Mouse (Mus musculus): ENCODE results near the gene Nfia.

The Nfia gene

DNA sequence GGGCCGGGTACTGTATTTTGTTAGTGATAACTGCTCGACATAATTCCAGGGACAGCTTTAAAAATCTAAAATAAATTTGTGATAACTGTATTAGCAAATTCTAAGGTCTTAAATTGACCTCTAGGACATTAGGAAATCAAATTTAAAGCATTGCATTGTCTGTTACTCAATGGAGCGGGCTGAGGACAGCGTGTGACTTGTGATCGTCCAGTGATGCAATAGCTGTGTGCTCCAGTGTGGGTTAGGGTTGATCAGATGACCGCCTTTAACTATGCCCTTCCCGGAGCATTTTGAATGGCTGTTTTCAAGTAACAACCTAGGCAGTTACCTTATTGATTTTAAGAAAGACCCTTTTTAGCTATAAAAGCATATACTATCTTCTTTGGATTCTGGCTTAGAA, 42.0 kb downstream of the Nfia start:
- no peak for DNase-seq (ENCODE audit: low read depth, low spot score)

DNA sequence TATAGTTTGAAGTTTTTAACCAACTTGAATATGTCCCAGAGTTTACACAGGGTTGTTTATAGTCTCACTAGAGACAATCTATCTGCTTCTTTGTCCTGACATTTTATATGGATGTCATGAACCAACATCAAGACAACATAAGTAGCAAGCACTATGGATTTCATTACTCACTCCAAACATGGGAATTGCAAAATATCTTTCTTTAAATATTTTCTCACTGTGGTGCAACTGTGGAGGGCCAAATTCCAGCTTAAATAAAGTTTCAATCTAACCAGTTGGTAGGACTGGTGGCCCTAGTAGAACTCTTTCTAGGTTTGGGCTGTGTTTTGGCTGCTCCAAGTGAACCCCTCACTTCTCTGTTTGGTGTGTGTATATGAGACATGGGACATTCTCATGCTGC, 43.5 kb downstream of the Nfia start:
- DNase-seq (ENCODE audit: low read depth, low spot score), result no peak

DNA sequence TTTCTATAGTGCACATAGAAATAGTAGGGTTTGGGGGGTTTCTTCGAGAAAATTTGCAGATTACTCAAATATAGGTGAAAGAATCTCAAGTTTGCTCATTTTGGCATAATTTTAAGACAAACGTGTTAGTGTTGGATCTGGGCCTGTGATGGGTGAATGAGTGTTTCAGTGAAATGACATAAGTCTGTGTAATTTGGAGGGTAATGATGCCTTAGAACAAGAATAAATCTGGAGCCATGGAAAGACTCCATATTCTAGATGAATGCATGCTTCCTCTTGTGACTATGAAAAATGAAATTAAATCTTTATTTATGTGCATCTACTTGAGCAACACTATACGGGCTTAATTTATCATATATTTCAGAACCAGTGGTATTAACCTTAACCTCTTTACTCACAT, 44.2 kb downstream of the Nfia start:
- no peak for DNase-seq (ENCODE audit: low read depth, low spot score)

- no peak for DNase-seq (ENCODE audit: low read depth, low spot score)
Observed at GRCm38 (mm10) chr4:97817741-97818140, 45.2 kb downstream of the Nfia start.

- no peak for DNase-seq (ENCODE audit: low read depth, low spot score)
Observed at GRCm38 (mm10) chr4:97818498-97818897, 46.0 kb downstream of the Nfia start.

GRCm38 (mm10) chr4:97819101-97819500, 46.6 kb downstream of the Nfia start:
- no peak for DNase-seq (ENCODE audit: low read depth, low spot score)

DNA sequence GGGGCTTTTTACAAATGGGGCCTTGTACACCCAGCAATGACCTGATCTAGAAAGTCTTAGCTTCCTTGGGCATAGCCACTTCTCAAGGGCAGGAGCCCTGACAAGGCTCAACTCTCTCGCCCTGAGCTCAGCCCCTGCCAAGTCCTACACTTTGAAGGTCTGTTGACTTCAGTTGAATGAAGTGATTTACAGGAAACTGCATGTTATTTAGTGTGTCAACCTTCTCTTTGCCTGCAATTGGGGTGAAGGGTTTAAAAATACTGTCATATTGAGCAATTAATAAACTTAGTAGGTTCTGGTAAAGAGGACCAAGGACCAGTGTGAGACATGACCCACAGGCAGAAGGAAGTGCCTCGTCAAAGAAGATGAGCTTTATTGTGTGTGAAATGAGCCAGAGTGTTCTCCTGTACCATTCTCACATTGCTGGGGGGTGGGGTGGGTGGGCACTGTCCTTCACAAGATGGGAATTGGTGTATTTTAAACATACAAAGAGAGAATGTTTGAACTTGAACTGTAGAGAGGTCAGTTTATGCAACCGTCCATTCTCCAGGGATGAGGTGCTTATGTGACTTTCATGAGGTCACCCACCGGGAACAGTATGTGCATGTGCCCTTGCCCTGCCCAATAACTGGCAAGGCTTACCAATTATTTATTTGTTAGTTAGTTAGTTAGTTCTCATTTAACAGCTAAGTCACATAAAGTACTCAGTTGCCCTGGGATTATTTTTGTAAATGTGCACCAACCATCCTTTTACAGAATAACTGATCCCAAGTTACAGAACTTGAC, 48.1 kb downstream of the Nfia start:
- DNase-seq (ENCODE audit: low read depth, low spot score), result no peak

GRCm38 (mm10) chr4:97821556-97822251, 49.2 kb downstream of the Nfia start:
- DNase-seq (ENCODE audit: low read depth, low spot score), result no peak

DNA sequence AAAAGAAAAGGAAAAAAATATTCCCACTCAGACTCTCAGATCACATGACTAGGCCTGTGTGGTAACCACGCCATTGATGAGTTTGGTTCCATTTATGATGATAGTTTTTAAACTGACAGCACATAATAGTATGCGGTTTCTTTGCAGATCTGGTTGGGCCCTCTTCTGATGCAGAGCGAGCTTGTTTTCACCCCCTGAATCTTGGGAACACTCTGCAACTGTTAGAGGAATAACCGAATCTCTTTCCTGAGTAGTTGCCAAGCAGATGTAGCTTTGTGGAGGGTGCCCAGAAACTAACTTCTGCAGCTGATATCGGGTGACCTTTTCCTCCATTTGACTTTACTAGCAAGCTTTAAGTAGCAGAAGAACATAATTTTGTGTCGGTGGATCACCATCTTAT, 51.0 kb downstream of the Nfia start:
- DNase-seq (ENCODE audit: low read depth, low spot score), result no peak

- DNase-seq (ENCODE audit: low read depth, low spot score), result no peak
Observed at GRCm38 (mm10) chr4:97824451-97824850, 51.9 kb downstream of the Nfia start.

- DNase-seq (ENCODE audit: low read depth, low spot score), result no peak
Observed at GRCm38 (mm10) chr4:97825432-97825831, 52.9 kb downstream of the Nfia start.

DNA sequence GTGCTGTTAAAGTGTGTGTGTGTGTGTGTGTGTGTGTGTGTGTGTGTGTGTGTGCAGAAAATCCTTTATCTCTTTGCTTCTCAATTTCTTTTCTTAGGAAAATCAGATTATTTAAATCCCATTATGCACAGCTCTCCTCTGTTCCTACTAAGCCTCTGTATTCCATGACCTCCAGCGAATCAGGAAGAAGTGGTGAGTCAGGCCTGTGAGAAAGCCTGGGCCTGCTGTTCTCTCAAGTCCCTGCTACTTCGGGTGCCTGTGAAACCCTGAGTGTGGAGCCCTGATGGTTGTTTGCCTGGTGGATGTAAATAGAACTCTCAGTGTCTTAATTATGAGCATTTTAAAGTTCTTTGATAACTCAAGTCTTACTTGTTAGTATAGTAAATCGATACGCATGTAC, 53.3 kb downstream of the Nfia start:
- DNase-seq (ENCODE audit: low read depth, low spot score), result no peak

- DNase-seq (ENCODE audit: low read depth, low spot score), result no peak
Observed at GRCm38 (mm10) chr4:97827115-97827514, 54.6 kb downstream of the Nfia start.

DNA sequence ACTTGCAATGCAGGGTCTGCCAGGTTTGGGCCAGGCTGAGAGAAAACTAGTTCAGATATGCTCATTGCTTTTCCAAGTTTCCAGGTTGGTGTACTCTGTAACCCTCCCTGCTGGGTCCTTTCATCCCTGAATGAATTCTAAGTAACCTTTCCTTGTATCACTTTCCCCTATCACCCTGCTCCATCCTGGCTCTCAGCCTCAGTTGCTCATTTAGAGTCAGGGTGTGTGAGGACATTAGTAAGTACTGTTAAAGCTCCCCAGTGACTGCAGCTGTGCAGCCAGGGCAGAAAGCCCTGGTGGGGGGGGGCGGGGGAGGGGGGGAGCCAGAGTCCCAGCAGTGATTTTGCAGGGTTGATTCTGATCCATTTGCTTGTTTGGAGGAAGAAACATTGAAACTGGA, 56.0 kb downstream of the Nfia start:
- DNase-seq (ENCODE audit: low read depth, low spot score), result no peak

- DNase-seq (ENCODE audit: low read depth, low spot score), result no peak
Observed at GRCm38 (mm10) chr4:97829336-97830050, 57.0 kb downstream of the Nfia start.

DNA sequence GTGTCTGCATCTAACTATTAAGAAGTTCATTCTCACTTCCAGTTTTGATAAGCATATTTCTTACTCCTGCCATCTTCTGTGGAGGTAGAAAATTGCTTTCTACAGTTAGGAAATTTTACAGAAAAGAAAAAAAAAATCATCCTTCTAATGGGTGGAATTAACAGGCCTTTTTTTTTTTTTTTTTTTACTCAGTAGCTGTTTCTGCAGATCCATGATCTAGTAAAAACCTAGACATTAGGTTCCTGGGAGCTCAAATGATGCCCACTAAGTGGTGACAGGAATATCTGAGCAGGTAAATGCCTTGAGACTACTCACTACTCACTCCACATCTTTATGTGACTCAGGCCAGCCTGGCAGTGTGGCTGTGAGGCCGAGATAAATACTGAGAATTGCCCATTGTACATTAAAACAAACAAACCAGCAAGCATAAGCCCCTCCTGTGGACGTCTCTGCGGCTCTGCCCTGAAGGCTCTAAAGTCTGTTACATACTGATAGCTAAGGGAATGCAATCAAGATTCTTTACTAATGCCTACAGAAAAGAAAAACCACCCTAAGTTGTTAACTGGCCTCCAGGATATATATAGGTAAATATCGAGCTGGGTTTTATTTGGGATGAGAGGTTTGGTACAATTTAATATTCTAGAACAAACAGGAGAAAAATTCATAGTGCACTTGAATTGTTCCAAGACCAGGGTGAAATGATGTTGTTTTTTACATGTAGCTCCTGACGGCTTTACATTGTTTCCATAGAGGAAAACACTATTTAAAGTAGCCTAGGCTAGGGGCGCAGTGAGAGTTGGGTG, 57.7 kb downstream of the Nfia start:
- no peak for DNase-seq (ENCODE audit: low read depth, low spot score)

DNA sequence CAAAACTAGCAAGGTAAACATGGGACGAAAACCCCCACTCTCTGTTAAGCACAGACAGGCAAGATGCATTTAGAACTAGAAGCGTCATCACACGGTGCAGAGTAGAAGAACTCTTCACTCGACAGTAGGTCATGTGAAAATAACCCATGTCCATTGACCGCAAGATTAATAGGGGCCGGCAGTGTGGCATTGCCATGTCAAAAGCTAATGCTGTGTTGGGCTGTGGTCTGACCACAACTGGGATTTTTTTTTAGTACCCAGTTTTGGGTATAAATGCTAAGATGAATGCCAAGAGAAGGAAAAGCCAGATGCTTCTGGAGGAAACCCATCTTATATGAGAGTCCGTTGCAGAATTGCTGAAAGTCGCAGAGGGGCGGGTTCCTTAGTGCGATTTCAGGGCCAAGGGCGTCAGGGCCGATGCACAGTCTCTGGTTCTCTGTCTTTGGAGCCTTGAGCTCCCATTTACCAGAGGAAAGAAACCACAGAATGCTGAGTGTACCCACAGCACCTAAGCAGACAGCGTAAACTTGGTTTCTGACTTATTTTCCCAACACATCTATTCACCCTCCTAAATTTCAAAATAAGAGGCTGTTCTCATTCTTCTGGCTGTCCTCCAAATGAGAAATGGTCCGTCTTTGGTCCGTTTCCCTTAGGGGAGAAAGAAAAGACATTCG, 58.5 kb downstream of the Nfia start:
- DNase-seq (ENCODE audit: low read depth, low spot score), result no peak

DNA sequence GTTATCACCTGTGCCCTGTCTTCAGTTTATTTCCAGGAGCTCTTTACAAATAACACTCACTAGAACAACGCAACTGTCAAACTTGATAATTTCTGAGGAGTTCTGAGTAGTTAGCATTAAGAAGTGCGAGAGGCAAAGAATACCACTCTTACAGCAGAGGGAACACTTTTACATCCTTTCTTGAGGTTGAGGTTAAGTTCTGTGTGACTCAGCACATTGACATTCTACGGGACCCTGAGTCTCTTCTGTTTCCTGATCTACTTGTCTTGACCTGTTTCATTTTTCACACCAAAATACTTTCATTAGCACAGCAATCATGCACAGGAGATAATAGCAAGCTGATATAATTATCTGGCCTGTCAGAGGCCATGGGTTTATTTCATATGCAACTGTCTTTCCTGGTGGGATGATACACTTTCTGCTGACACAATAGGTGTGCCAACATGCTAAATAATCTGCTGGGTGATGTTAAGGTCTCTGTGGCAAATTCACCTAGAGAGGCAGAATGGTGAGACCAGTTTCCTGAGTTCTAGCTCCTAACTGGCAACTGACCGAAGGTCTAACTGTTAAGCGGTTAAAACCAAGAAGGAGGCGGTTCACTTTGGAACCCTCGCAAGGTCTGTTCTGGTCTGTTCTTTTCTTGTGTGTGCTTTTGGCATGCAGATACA, 59.2 kb downstream of the Nfia start:
- peak; percentile 51 for DNase-seq (ENCODE audit: low read depth, low spot score)

- no peak for DNase-seq (ENCODE audit: low read depth, low spot score)
Observed at GRCm38 (mm10) chr4:97832279-97832640, 59.7 kb downstream of the Nfia start.

GRCm38 (mm10) chr4:97836812-97837211, 64.3 kb downstream of the Nfia start:
- no peak for DNase-seq (ENCODE audit: low read depth, low spot score)

DNA sequence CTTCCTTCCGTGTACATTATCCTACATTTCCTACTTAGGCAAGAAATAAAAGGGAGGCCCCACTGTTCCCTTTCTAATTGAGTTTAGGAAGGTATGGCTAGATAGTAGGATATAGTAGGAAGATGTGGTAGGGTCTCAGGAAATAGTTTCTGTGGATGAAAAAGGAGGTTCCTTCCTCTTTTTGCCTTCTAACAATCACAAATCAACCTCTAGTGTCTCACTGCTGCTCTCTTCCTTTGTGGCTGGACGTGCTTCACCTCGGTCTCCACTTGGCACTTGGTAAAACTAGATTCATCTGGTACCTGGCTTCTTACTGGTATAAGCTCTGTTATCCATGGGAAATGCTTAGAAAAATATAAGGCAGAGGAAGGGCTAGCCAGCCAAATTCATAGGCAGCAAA, 65.2 kb downstream of the Nfia start:
- DNase-seq (ENCODE audit: low read depth, low spot score), result no peak

Data from 3T3-L1 (cell line).